Mouse (Mus musculus): ENCODE results near the gene Ppp2r3c.
"Not testable (repeated sequence)": the region's sequence is repeated elsewhere in the genome, so short reads cannot be mapped to it uniquely, and the experiment has no call there.

GRCm38 (mm10) chr12:55338490-55338889 lies 35.7 kb upstream of the Ppp2r3c start:
- TF ChIP-seq CTCF, EP300 (IDR thresholded peaks at IDR 0.05; ENCODE audit: low read depth): not testable (repeated sequence)
